Mouse (Mus musculus) gastrocnemius, postnatal 4 days (tissue): ENCODE measurements around the gene Card10. TPM values are rescaled to one million over a fixed set of nuclear protein-coding genes. Genes with fewer than 3 reads are reported as not detected.
A peak's percentile ranks its signal among the peaks of the same experiment; 100 is the strongest.

Source experiments
- DNase-seq, 2 experiments: peaks; one replicate each; pipeline ENCODE4 v3.0.0; 2021 to 2022; ENCODE audit warnings: low spot score in 2 of 2, mixed read lengths in 2 of 2
- total RNA-seq, 2 experiments: library from RNA; stranded (reverse); gene quantifications; 2 replicates each; pipeline ENCODE4 v1.2.3; 2021

Card10 gene
- total RNA-seq, 2 experiments from 2014 or later: 12.6 to 13.3 TPM

GRCm38 (mm10) chr15:78778077-78778870 lies 24.6 kb downstream of the Card10 start:
- DNase-seq: peak; percentile 68 to 85

- peak; percentile 64 to 74 for DNase-seq
These were observed 29.5 kb downstream of the Card10 start, which contains the start of gene Mfng for GRCm38 (mm10) chr15:78773290-78773729. TSS of gene Mfng (minus strand) at chr15:78773475.

- DNase-seq: no peak
These were observed 30.0 kb downstream of the Card10 start for GRCm38 (mm10) chr15:78772856-78773255.

GRCm38 (mm10) chr15:78772368-78772763 lies 30.5 kb downstream of the Card10 start:
- DNase-seq: no peak

- no peak for DNase-seq
These were observed 31.1 kb downstream of the Card10 start for GRCm38 (mm10) chr15:78771531-78772367.

- no peak for DNase-seq
These were observed 31.9 kb downstream of the Card10 start for GRCm38 (mm10) chr15:78770983-78771355.

- DNase-seq: no peak
These were observed 32.4 kb downstream of the Card10 start for GRCm38 (mm10) chr15:78770234-78770982.

- DNase-seq: no peak
These were observed 33.8 kb downstream of the Card10 start for GRCm38 (mm10) chr15:78769064-78769463.

- DNase-seq: no peak
These were observed 39.1 kb downstream of the Card10 start for GRCm38 (mm10) chr15:78763704-78764103.

GRCm38 (mm10) chr15:78763210-78763609 lies 39.6 kb downstream of the Card10 start:
- DNase-seq: no peak

- DNase-seq: no peak
These were observed 41.7 kb downstream of the Card10 start for GRCm38 (mm10) chr15:78761112-78761511.

- DNase-seq: no peak
These were observed 44.7 kb downstream of the Card10 start for GRCm38 (mm10) chr15:78758132-78758531.

- DNase-seq: no peak
These were observed 46.7 kb downstream of the Card10 start for GRCm38 (mm10) chr15:78755966-78756725.

- DNase-seq: no peak
These were observed 47.6 kb downstream of the Card10 start for GRCm38 (mm10) chr15:78755226-78755625.

- DNase-seq: no peak
These were observed 48.7 kb downstream of the Card10 start for GRCm38 (mm10) chr15:78754144-78754543.

- DNase-seq: no peak
These were observed 49.9 kb downstream of the Card10 start for GRCm38 (mm10) chr15:78752991-78753390.

- DNase-seq: no peak
These were observed 52.1 kb downstream of the Card10 start for GRCm38 (mm10) chr15:78750608-78751350.

- no peak for DNase-seq
These were observed 53.0 kb downstream of the Card10 start for GRCm38 (mm10) chr15:78749855-78750254.

- DNase-seq: peak; percentile 65 to 71
These were observed 58.6 kb downstream of the Card10 start for GRCm38 (mm10) chr15:78744206-78744605.

- no peak for DNase-seq
These were observed 60.0 kb downstream of the Card10 start for GRCm38 (mm10) chr15:78742831-78743230.
